Mouse (Mus musculus) testis, adult 2 months (tissue): ENCODE measurements at regions not wholly inside any gene's neighbourhood (a gene's known extent, or its start where the extent isn't known, plus 50 kb on each side); places are given as distances from the start of the nearest gene placed in this dataset.

Experiments used
- H3K27ac ChIP-seq: fragments of 200-500 bp; 2 replicates; pipeline ENCODE4 v1.5.1; 2012; ENCODE audit warnings: low read depth, low read length; ENCODE audit not compliant: control insufficient read depth, insufficient read depth
- H3K27me3 ChIP-seq: fragments of 200-500 bp; 2 replicates; pipeline ENCODE4 v1.6.1; 2012; ENCODE audit warnings: mild to moderate bottlenecking, low read length, moderate library complexity; ENCODE audit not compliant: control insufficient read depth, insufficient read depth
- H3K36me3 ChIP-seq: fragments of 200-500 bp; 2 replicates; pipeline ENCODE4 v1.6.1; 2012; ENCODE audit warnings: mild to moderate bottlenecking, low read length; ENCODE audit not compliant: control insufficient read depth, insufficient read depth
- H3K4me1 ChIP-seq: fragments of 200-500 bp; 2 replicates; pipeline ENCODE4 v1.6.1; 2012; ENCODE audit warnings: low read length; ENCODE audit not compliant: control insufficient read depth, insufficient read depth
- H3K4me3 ChIP-seq: fragments of 200-500 bp; 2 replicates; pipeline ENCODE4 v1.5.1; 2012; ENCODE audit warnings: low read depth, mild to moderate bottlenecking, low read length, moderate library complexity, mixed read lengths; ENCODE audit not compliant: control insufficient read depth
- CTCF ChIP-seq: fragments of 200-500 bp; IDR thresholded peaks from 2 replicates; pipeline ENCODE4 v1.5.1; 2012; ENCODE audit warnings: low read depth, mild to moderate bottlenecking, inconsistent platforms, low read length, moderate library complexity; ENCODE audit not compliant: control insufficient read depth, insufficient read depth, insufficient replicate concordance
- POLR2A ChIP-seq: fragments of 200-500 bp; IDR thresholded peaks from 2 replicates; pipeline ENCODE4 v1.6.1; 2012; ENCODE audit warnings: low read depth, mild to moderate bottlenecking, inconsistent platforms, low read length, moderate library complexity; ENCODE audit not compliant: control insufficient read depth

- TF ChIP-seq POLR2A, result no peak
- no peak for TF ChIP-seq CTCF
- Histone ChIP-seq H3K36me3 (no peaks in the 10 kb centered on the region), H3K4me1 (peaks cover 4% of the 10 kb centered on the region), H3K27me3 (no peaks in the 10 kb centered on the region), H3K27ac (no peak overlapping the region), H3K4me3 (no peak overlapping the region)
Measured at GRCm38 (mm10) chr6:84269478-84269877, 261.1 kb downstream of the Dysf start.

GRCm38 (mm10) chr6:84269023-84269422 is 260.6 kb downstream of the Dysf start:
- Histone ChIP-seq H3K4me3 (no peak overlapping the region), H3K36me3 (no peaks in the 10 kb centered on the region), H3K4me1 (peaks cover 4% of the 10 kb centered on the region), H3K27ac (no peak overlapping the region), H3K27me3 (no peaks in the 10 kb centered on the region)
- no peak for TF ChIP-seq CTCF
- no peak for TF ChIP-seq POLR2A

GRCm38 (mm10) chr6:84268111-84268510 is 259.7 kb downstream of the Dysf start:
- H3K36me3 ChIP-seq, result no peaks in the 10 kb centered on the region
- H3K4me1 ChIP-seq, result peaks cover 4% of the 10 kb centered on the region
- no peak overlapping the region for H3K27ac ChIP-seq
- TF ChIP-seq CTCF (no peak), POLR2A (no peak)
- H3K27me3 ChIP-seq, result no peaks in the 10 kb centered on the region
- no peak overlapping the region for H3K4me3 ChIP-seq

GRCm38 (mm10) chr6:84267526-84267925 is 259.1 kb downstream of the Dysf start:
- Histone ChIP-seq H3K27me3 (no peaks in the 10 kb centered on the region), H3K4me1 (peaks cover 4% of the 10 kb centered on the region), H3K27ac (no peak overlapping the region), H3K36me3 (no peaks in the 10 kb centered on the region), H3K4me3 (no peak overlapping the region)
- TF ChIP-seq CTCF (no peak), POLR2A (no peak)

- Histone ChIP-seq H3K27ac (no peak overlapping the region), H3K36me3 (no peaks in the 10 kb centered on the region), H3K4me1 (peaks cover 4% of the 10 kb centered on the region), H3K27me3 (no peaks in the 10 kb centered on the region), H3K4me3 (no peak overlapping the region)
- TF ChIP-seq CTCF, result no peak
- TF ChIP-seq POLR2A, result no peak
Measured at GRCm38 (mm10) chr6:84266736-84267135, 258.3 kb downstream of the Dysf start.

GRCm38 (mm10) chr6:84264681-84265080 is 256.3 kb downstream of the Dysf start:
- Histone ChIP-seq H3K27ac (no peak overlapping the region), H3K4me1 (no peaks in the 10 kb centered on the region), H3K4me3 (no peak overlapping the region)

GRCm38 (mm10) chr6:84263686-84264085 is 255.3 kb downstream of the Dysf start:
- Histone ChIP-seq H3K27me3 (no peaks in the 10 kb centered on the region), H3K27ac (no peak overlapping the region), H3K36me3 (no peaks in the 10 kb centered on the region), H3K4me1 (no peaks in the 10 kb centered on the region), H3K4me3 (no peak overlapping the region)
- TF ChIP-seq POLR2A (no peak), CTCF (no peak)

More at GRCm38 (mm10) chr6:84264681-84265080, 256.3 kb downstream of the Dysf start:
- no peaks in the 10 kb centered on the region for H3K36me3 ChIP-seq
- H3K27me3 ChIP-seq, result no peaks in the 10 kb centered on the region
- no peak for TF ChIP-seq CTCF
- no peak for TF ChIP-seq POLR2A

- H3K36me3 ChIP-seq, result no peaks in the 10 kb centered on the region
- no peaks in the 10 kb centered on the region for H3K27me3 ChIP-seq
- H3K4me1 ChIP-seq, result no peaks in the 10 kb centered on the region
- TF ChIP-seq POLR2A (no peak), CTCF (no peak)
- no peak overlapping the region for H3K27ac ChIP-seq
- no peak overlapping the region for H3K4me3 ChIP-seq
Measured at GRCm38 (mm10) chr6:84262766-84263165, 254.4 kb downstream of the Dysf start.
